Mouse (Mus musculus) thymus, adult 2 months (tissue): ENCODE data around the gene Fgfr2.

Experiments
- CTCF ChIP-seq: fragments of 200-500 bp; IDR thresholded peaks from 2 replicates; pipeline ENCODE4 v1.5.1; 2012; ENCODE audit warnings: mild to moderate bottlenecking, control low read depth, low read length, moderate library complexity, borderline replicate concordance; ENCODE audit not compliant: control insufficient read depth, poor library complexity, insufficient read depth; ENCODE audit errors: extremely low read depth
- POLR2A ChIP-seq: fragments of 200-500 bp; IDR thresholded peaks from 2 replicates; pipeline ENCODE4 v1.6.1; 2012; ENCODE audit warnings: mild to moderate bottlenecking, low read length, control low read depth, moderate library complexity; ENCODE audit not compliant: control insufficient read depth, poor library complexity, insufficient read depth; ENCODE audit errors: extremely low read depth

GRCm38 (mm10) chr7:130664037-130664436 is 2459.1 kb downstream of the Fgfr2 start:
- TF ChIP-seq CTCF: no peak
- TF ChIP-seq POLR2A: no peak
